Mouse (Mus musculus) C2C12 (cell line): ENCODE measurements around the gene Eif2ak3. TPM values are rescaled to one million over a fixed set of nuclear protein-coding genes. Genes with fewer than 3 reads are reported as not detected.

ENCODE experiments used
- H3K27me3 ChIP-seq: one replicate; pipeline ENCODE4 v1.6.1; 2011; ENCODE audit not compliant: control insufficient read depth, insufficient read depth, insufficient read length
- H3K36me3 ChIP-seq: one replicate; pipeline ENCODE4 v1.6.1; 2011; ENCODE audit not compliant: control insufficient read depth, insufficient read depth
- H3K4me3 ChIP-seq: one replicate; pipeline ENCODE4 v1.5.1; 2011; ENCODE audit warnings: mild to moderate bottlenecking, control low read depth; ENCODE audit not compliant: poor library complexity, insufficient read depth, severe bottlenecking
- H3K79me2 ChIP-seq: one replicate; pipeline ENCODE4 v1.6.1; 2011; ENCODE audit not compliant: control insufficient read depth, insufficient read depth
- H3K79me3 ChIP-seq: one replicate; pipeline ENCODE4 v1.6.1; 2011; ENCODE audit warnings: low read depth, control low read depth
- H3ac ChIP-seq: one replicate; pipeline ENCODE3; 2011; ENCODE audit warnings: low read depth; ENCODE audit not compliant: control insufficient read depth, insufficient read length
- CEBPB ChIP-seq: IDR thresholded peaks from one replicate; pipeline ENCODE4 v1.6.1; 2011; ENCODE audit warnings: low read depth, mild to moderate bottlenecking, control low read depth, moderate library complexity
- CTCF ChIP-seq: IDR thresholded peaks from one replicate; pipeline ENCODE4 v1.5.1; 2011; ENCODE audit not compliant: control insufficient read depth, insufficient read depth, insufficient read length
- FOSL1 ChIP-seq: IDR thresholded peaks from one replicate; pipeline ENCODE4 v1.8.0; 2011; ENCODE audit warnings: mild to moderate bottlenecking, low read length; ENCODE audit not compliant: poor library complexity, insufficient read depth, severe bottlenecking
- MAX ChIP-seq: IDR thresholded peaks from one replicate; pipeline ENCODE4 v1.6.1; 2011; ENCODE audit warnings: mild to moderate bottlenecking, control low read depth
- MYOD1 ChIP-seq: IDR thresholded peaks from one replicate; pipeline ENCODE4 v1.6.1; 2011; ENCODE audit warnings: low read depth; ENCODE audit not compliant: control insufficient read depth, insufficient read length
- MYOG ChIP-seq: IDR thresholded peaks from one replicate; pipeline ENCODE4 v1.6.1; 2011; ENCODE audit not compliant: control insufficient read depth, insufficient read length; ENCODE audit errors: extremely low read depth
- USF1 ChIP-seq: IDR thresholded peaks from one replicate; pipeline ENCODE4 v1.6.1; 2011; ENCODE audit warnings: low read depth, mild to moderate bottlenecking, control low read depth, moderate library complexity
- polyA plus RNA-seq: library from polyadenylated mRNA; unstranded; fragments of >200 nt; fragmentation: generic; extraction: Trizol; gene quantifications from one replicate; pipeline ENCODE4 v1.2.1, GENCODE M21; 2012; ENCODE audit warnings: missing spikeins

The Eif2ak3 gene
- polyA plus RNA-seq, 1 experiment, result 4.2 TPM

- no peak overlapping the region for H3K4me3 ChIP-seq
Measured at GRCm38 (mm10) chr6:70842991-70843390, 1.3 kb upstream of the Eif2ak3 start.

DNA sequence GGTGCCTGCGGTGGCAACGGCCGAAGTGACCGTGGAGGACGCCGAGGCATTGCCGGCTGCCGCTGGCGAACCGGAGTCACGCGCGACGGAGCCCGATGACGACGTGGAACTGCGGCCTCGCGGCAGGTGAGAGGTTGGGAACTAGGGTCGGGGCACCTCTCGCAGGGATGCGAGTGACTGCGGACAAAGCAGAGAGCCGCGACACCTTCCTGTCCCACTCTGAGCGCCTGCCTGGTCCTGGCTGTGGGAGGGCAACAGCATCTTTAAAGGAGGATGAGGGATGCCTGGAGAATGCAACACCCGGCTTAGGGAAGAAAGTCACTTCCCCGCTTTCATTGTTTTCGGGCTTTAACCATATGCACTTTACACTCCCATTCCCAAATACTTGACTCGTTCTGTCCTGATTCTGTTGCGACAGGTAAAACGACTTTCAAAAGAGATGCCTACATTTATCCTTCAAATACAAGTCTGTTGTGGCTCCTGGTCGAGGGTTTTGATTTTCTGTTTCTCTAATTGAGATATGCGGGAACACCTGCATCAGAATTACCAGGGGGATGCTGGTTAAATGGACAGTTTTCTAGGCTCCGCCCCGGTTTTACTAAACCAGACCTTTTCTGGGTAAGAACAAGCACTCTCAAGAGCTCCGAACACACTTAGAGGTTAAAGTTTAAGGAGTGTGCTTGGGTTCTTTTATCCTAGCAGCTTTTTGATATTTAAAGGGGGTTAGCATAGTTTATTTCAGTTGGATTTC lies 756 bp downstream of the Eif2ak3 start:
- Histone ChIP-seq H3ac (peak overlapping the region; percentile 91), H3K79me3 (peaks cover 4% of the 10 kb centered on the region), H3K27me3 (no peaks in the 10 kb centered on the region), H3K36me3 (peaks cover 3% of the 10 kb centered on the region), H3K79me2 (peaks cover 21% of the 10 kb centered on the region), H3K4me3 (peak overlapping the region; percentile 79)
- TF ChIP-seq MAX, result no peak
- no peak for TF ChIP-seq FOSL1
- TF ChIP-seq MYOD1, result no peak
- TF ChIP-seq MYOG, result no peak
- TF ChIP-seq CEBPB, result no peak
- TF ChIP-seq CTCF, result no peak
- TF ChIP-seq USF1, result no peak

More at GRCm38 (mm10) chr6:70842991-70843390, 1.3 kb upstream of the Eif2ak3 start:
- TF ChIP-seq USF1, result no peak
- no peak for TF ChIP-seq MYOD1
- TF ChIP-seq CEBPB, result no peak
- no peak for TF ChIP-seq MYOG
- TF ChIP-seq MAX, result no peak
- TF ChIP-seq FOSL1, result no peak
- TF ChIP-seq CTCF, result no peak
- H3ac ChIP-seq, result no peak overlapping the region
- no peaks in the 10 kb centered on the region for H3K36me3 ChIP-seq
- H3K27me3 ChIP-seq, result no peaks in the 10 kb centered on the region
- H3K79me3 ChIP-seq, result peaks cover 4% of the 10 kb centered on the region
- H3K79me2 ChIP-seq, result peaks cover 21% of the 10 kb centered on the region

DNA sequence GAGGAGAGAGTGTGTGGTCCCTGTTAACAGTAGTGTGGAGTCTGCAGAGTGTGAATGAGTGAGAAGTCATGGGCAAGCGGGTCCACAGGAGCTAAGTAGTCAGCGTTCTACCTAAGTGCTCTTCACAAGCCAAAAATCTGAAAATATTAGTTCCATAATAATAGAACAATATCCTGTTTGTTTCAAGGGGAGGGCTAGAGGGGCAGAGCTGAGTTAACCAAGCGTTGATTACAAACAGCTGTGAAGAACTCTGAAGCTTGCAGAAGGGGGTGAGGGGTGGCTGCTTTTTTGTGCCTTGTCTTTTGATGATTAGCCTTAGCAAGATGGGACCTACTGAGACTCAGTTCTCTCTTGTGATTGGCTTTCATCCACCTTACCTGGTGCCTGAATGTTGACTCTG lies 3.1 kb downstream of the Eif2ak3 start:
- H3K4me3 ChIP-seq, result no peak overlapping the region
- peaks cover 4% of the 10 kb centered on the region for H3K79me3 ChIP-seq
- H3K36me3 ChIP-seq, result peaks cover 3% of the 10 kb centered on the region
- TF ChIP-seq MYOD1 (no peak), CTCF (no peak), FOSL1 (no peak), USF1 (no peak)
- no peaks in the 10 kb centered on the region for H3K27me3 ChIP-seq
- peaks cover 21% of the 10 kb centered on the region for H3K79me2 ChIP-seq
- no peak overlapping the region for H3ac ChIP-seq

- no peak overlapping the region for H3ac ChIP-seq
- TF ChIP-seq USF1, result no peak
- no peak for TF ChIP-seq MYOG
- H3K79me3 ChIP-seq, result peaks cover 4% of the 10 kb centered on the region
- H3K27me3 ChIP-seq, result no peaks in the 10 kb centered on the region
- peaks cover 3% of the 10 kb centered on the region for H3K36me3 ChIP-seq
- no peak overlapping the region for H3K4me3 ChIP-seq
- no peaks in the 10 kb centered on the region for H3K79me2 ChIP-seq
Measured at GRCm38 (mm10) chr6:70853371-70853770, 9.1 kb downstream of the Eif2ak3 start.

DNA sequence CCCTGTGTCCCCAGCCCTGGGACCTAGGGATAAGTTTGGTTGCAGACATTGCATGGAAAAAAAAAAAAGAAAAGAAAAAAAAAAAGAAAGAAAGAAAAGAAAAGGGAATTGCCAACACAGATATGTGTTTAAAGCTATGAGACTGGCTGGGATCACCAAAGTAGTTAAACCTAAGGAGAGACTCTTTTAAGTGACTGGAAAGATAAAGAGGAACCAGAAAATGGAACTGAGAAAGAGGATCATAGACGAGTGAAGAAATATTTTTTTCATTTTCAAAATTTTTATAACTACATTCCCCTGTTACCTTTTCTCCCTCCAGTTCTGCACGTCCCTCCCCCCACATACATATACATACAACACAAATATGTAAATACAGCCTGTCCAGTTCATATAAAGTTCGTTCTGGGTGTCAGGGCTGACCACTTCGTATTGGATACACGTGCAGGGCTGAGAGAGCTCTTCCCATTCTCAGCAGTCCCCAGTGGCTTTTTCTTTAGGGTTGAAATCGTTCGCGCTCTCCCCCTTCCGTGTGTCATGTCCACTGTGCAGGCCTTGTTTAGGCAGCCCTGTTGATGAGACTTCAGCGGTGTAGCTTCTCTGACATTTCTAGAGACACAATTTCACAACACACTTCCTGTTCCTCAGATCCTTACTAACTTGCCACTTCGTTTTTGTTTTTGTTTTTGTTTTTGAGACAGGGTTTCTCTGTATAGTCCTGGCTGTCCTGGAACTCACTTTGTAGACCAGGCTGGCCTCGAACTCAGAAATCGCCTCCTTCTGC lies 11.4 kb downstream of the Eif2ak3 start:
- Histone ChIP-seq H3K27me3 (no peaks in the 10 kb centered on the region), H3K79me2 (no peaks in the 10 kb centered on the region), H3K4me3 (no peak overlapping the region), H3K79me3 (peaks cover 4% of the 10 kb centered on the region), H3ac (no peak overlapping the region), H3K36me3 (peaks cover 9% of the 10 kb centered on the region)
- no peak for TF ChIP-seq MYOG
- TF ChIP-seq FOSL1, result no peak
- no peak for TF ChIP-seq CEBPB
- no peak for TF ChIP-seq MYOD1
- no peak for TF ChIP-seq CTCF
- TF ChIP-seq MAX, result no peak
- TF ChIP-seq USF1, result no peak

GRCm38 (mm10) chr6:70862726-70863125 lies 18.4 kb downstream of the Eif2ak3 start:
- Histone ChIP-seq H3ac (no peak overlapping the region), H3K27me3 (no peaks in the 10 kb centered on the region), H3K4me3 (no peak overlapping the region), H3K79me2 (no peaks in the 10 kb centered on the region), H3K79me3 (peaks cover 1% of the 10 kb centered on the region), H3K36me3 (peaks cover 9% of the 10 kb centered on the region)
- TF ChIP-seq CTCF (no peak), USF1 (no peak), FOSL1 (no peak), MYOG (no peak), MAX (no peak), CEBPB (no peak), MYOD1 (no peak)
